Mouse (Mus musculus): ENCODE measurements around the gene Ap1g1.

The Ap1g1 gene

GRCm38 (mm10) chr8:109790938-109791337 lies 12.6 kb downstream of the Ap1g1 start:
- no peak for DNase-seq

GRCm38 (mm10) chr8:109795166-109795565 lies 16.8 kb downstream of the Ap1g1 start:
- DNase-seq: no peak

- DNase-seq: no peak
These were observed 20.4 kb downstream of the Ap1g1 start for GRCm38 (mm10) chr8:109798721-109799120.

- no peak for DNase-seq
These were observed 20.9 kb downstream of the Ap1g1 start for GRCm38 (mm10) chr8:109799245-109799644.

- DNase-seq: no peak
These were observed 22.0 kb downstream of the Ap1g1 start for GRCm38 (mm10) chr8:109800325-109800724.

- DNase-seq: no peak
These were observed 24.9 kb downstream of the Ap1g1 start for GRCm38 (mm10) chr8:109803211-109803610.

GRCm38 (mm10) chr8:109803801-109804200 lies 25.4 kb downstream of the Ap1g1 start:
- no peak for DNase-seq

- DNase-seq: no peak
These were observed 28.2 kb downstream of the Ap1g1 start for GRCm38 (mm10) chr8:109806522-109806921.

- DNase-seq: no peak
These were observed 29.2 kb downstream of the Ap1g1 start for GRCm38 (mm10) chr8:109807401-109808119.

- DNase-seq: no peak
These were observed 29.7 kb downstream of the Ap1g1 start for GRCm38 (mm10) chr8:109808120-109808447.

- DNase-seq: no peak
These were observed 32.1 kb downstream of the Ap1g1 start for GRCm38 (mm10) chr8:109810434-109810833.

- no peak for DNase-seq
These were observed 36.9 kb downstream of the Ap1g1 start for GRCm38 (mm10) chr8:109815268-109815667.

GRCm38 (mm10) chr8:109817933-109818332 lies 39.6 kb downstream of the Ap1g1 start:
- DNase-seq: no peak

GRCm38 (mm10) chr8:109823561-109823960 lies 45.2 kb downstream of the Ap1g1 start:
- DNase-seq: no peak

GRCm38 (mm10) chr8:109839822-109840221 lies 61.5 kb downstream of the Ap1g1 start:
- no peak for DNase-seq

- no peak for DNase-seq
These were observed 64.1 kb downstream of the Ap1g1 start for GRCm38 (mm10) chr8:109842468-109842867.

- no peak for DNase-seq
These were observed 69.5 kb downstream of the Ap1g1 start for GRCm38 (mm10) chr8:109847866-109848265.

GRCm38 (mm10) chr8:109848981-109849380 lies 70.6 kb downstream of the Ap1g1 start:
- no peak for DNase-seq

- peak; percentile 44 for DNase-seq
These were observed 75.1 kb downstream of the Ap1g1 start for GRCm38 (mm10) chr8:109853423-109853822.

GRCm38 (mm10) chr8:109854522-109854921 lies 76.2 kb downstream of the Ap1g1 start:
- DNase-seq: no peak

GRCm38 (mm10) chr8:109855451-109855850 lies 77.1 kb downstream of the Ap1g1 start:
- DNase-seq: no peak

- DNase-seq: no peak
These were observed 85.0 kb downstream of the Ap1g1 start for GRCm38 (mm10) chr8:109863398-109863797.

- DNase-seq: no peak
These were observed 86.4 kb downstream of the Ap1g1 start for GRCm38 (mm10) chr8:109864798-109865197.

- peak; percentile 18 for DNase-seq
These were observed 87.2 kb downstream of the Ap1g1 start for GRCm38 (mm10) chr8:109865536-109865935.

GRCm38 (mm10) chr8:109866690-109867089 lies 88.3 kb downstream of the Ap1g1 start:
- DNase-seq: no peak
